Mouse (Mus musculus) midbrain, embryonic 16.5 days (tissue): ENCODE measurements at regions not wholly inside any gene's neighbourhood (a gene's known extent, or its start where the extent isn't known, plus 50 kb on each side); places are given as distances from the start of the nearest gene placed in this dataset.

Experiments
- ATAC-seq: fragments of 200-750 bp; cut with Nextera tagmentation; 2 replicates; pipeline ENCODE4 v1.8.0; 2017; ENCODE audit warnings: moderate TSS enrichment
- H3K27ac ChIP-seq: fragments of 300-500 bp; sonication (generic); 2 replicates; pipeline ENCODE4 v1.5.1; 2014; ENCODE audit warnings: mild to moderate bottlenecking, low read length, mixed read lengths
- H3K27me3 ChIP-seq: fragments of 300-500 bp; sonication (generic); 2 replicates; pipeline ENCODE4 v1.6.1; 2014; ENCODE audit warnings: low read depth, low read length, mixed read lengths; ENCODE audit not compliant: control insufficient read depth, insufficient read depth
- H3K36me3 ChIP-seq: fragments of 300-500 bp; sonication (generic); 2 replicates; pipeline ENCODE4 v1.6.1; 2014; ENCODE audit warnings: mild to moderate bottlenecking, low read length, moderate library complexity, mixed read lengths; ENCODE audit not compliant: control insufficient read depth, insufficient read depth
- H3K4me1 ChIP-seq: fragments of 300-500 bp; sonication (generic); 2 replicates; pipeline ENCODE4 v1.6.1; 2014; ENCODE audit warnings: mild to moderate bottlenecking, low read length, mixed read lengths; ENCODE audit not compliant: control insufficient read depth, insufficient read depth
- H3K4me2 ChIP-seq: fragments of 300-500 bp; sonication (generic); 2 replicates; pipeline ENCODE4 v1.6.1; 2014; ENCODE audit warnings: mild to moderate bottlenecking, low read length, mixed read lengths
- H3K4me3 ChIP-seq: fragments of 300-500 bp; sonication (generic); 2 replicates; pipeline ENCODE4 v1.5.1; 2014; ENCODE audit warnings: low read depth, mild to moderate bottlenecking, low read length, moderate library complexity, mixed read lengths
- H3K9ac ChIP-seq: fragments of 300-500 bp; sonication (generic); 2 replicates; pipeline ENCODE4 v1.6.1; 2014; ENCODE audit warnings: low read depth, low read length, mixed read lengths
- H3K9me3 ChIP-seq: fragments of 300-500 bp; sonication (generic); replicated peaks from 2 replicates; pipeline ENCODE4 v1.6.1; 2014; ENCODE audit warnings: mild to moderate bottlenecking, low read length, mixed read lengths; ENCODE audit not compliant: control insufficient read depth, poor library complexity, severe bottlenecking
- WGBS: fragments of 180-500 bp; shearing (Covaris S2); extraction: QIAGEN DNeasy Blood & Tissue Kit; methylation state at CpG from one replicate; pipeline ENCODE4 v1.1.7; 2014; 5-methylcytosine and 5-hydroxymethylcytosine counted together

DNA sequence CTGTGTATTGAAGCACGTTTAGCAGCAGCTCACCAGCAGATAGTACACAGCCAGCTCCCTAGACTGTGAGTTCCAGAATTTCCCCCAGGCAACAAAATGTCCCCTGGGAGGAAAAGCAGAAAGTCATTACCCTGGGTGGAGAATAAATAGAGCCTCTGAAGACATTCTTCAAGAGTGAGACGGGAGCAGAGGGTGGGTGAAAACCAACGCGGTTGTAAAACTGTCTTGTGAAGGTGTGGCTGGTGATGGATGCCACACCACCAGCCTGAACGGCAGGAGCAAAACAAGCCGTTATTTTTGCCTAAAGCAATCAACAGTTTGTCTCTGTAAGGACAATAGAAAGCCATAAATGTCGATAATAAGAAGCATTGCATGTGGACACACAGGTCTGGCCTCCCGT lies 129.7 kb upstream of the Kcnj15 start:
- H3K4me1 ChIP-seq: peaks cover 8% of the 10 kb centered on the region
- no peaks in the 10 kb centered on the region for H3K27me3 ChIP-seq
- no peak for ATAC-seq
- no peak overlapping the region for H3K9ac ChIP-seq
- no peaks in the 10 kb centered on the region for H3K36me3 ChIP-seq
- no peak overlapping the region for H3K4me2 ChIP-seq
- no peak overlapping the region for H3K27ac ChIP-seq
- WGBS: 75% methylated on average over 8 of the region's 8 CpGs
- H3K4me3 ChIP-seq: no peak overlapping the region
- no peaks in the 10 kb centered on the region for H3K9me3 ChIP-seq

DNA sequence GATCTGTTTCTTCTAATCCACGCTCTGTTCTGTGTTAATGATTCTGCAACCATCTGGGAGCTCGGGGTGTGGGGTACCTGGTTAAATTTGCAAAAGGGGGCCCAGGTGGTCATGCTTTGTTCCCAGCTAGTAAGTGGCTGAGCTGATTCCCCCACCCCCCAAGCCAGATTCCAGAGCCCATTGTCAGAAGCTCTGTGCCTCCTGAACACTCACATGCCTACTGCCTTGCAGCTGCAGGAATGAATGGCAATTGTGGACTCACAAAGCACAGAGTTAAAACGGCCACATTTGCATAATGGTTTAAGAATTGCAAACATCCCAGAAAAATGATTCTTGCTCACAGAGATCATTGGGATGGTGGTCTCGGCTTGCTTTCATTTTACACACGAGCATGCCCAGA lies 125.5 kb upstream of the Kcnj15 start:
- Histone ChIP-seq H3K4me1 (peaks cover 8% of the 10 kb centered on the region), H3K27ac (no peak overlapping the region; the same call in 1 of the 2 replicates), H3K4me2 (no peak overlapping the region), H3K36me3 (no peaks in the 10 kb centered on the region), H3K9me3 (no peaks in the 10 kb centered on the region), H3K4me3 (no peak overlapping the region), H3K9ac (no peak overlapping the region), H3K27me3 (no peaks in the 10 kb centered on the region)
- no peak for ATAC-seq
- WGBS: 19% methylated on average over 5 of the region's 5 CpGs

DNA sequence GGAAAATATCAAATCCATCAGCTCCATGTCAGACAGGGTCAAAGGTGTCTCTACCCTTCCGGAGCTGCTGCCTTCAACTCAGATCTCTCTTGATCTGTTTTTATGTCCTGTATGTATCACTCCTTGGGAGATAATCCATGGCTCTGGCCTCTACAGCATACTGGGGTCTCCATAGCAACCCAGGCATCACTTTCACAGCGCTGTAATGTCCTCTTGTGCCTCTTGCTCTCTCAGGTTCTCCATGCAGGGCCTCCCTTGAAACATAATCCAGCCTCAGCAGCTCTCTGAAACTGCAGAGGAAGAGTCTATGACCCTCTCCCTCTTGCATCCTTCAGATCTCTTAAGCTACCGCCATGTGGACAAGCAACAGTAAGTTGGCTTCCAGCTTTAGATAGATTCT lies 118.5 kb upstream of the Kcnj15 start:
- no peaks in the 10 kb centered on the region for H3K36me3 ChIP-seq
- H3K4me1 ChIP-seq: peaks cover 13% of the 10 kb centered on the region
- H3K27ac ChIP-seq: no peak overlapping the region
- no peak overlapping the region for H3K4me2 ChIP-seq
- H3K27me3 ChIP-seq: no peaks in the 10 kb centered on the region
- H3K9me3 ChIP-seq: no peaks in the 10 kb centered on the region
- no peak overlapping the region for H3K4me3 ChIP-seq
- ATAC-seq: no peak
- WGBS: 63% methylated on average over 3 of the region's 3 CpGs
- H3K9ac ChIP-seq: no peak overlapping the region

DNA sequence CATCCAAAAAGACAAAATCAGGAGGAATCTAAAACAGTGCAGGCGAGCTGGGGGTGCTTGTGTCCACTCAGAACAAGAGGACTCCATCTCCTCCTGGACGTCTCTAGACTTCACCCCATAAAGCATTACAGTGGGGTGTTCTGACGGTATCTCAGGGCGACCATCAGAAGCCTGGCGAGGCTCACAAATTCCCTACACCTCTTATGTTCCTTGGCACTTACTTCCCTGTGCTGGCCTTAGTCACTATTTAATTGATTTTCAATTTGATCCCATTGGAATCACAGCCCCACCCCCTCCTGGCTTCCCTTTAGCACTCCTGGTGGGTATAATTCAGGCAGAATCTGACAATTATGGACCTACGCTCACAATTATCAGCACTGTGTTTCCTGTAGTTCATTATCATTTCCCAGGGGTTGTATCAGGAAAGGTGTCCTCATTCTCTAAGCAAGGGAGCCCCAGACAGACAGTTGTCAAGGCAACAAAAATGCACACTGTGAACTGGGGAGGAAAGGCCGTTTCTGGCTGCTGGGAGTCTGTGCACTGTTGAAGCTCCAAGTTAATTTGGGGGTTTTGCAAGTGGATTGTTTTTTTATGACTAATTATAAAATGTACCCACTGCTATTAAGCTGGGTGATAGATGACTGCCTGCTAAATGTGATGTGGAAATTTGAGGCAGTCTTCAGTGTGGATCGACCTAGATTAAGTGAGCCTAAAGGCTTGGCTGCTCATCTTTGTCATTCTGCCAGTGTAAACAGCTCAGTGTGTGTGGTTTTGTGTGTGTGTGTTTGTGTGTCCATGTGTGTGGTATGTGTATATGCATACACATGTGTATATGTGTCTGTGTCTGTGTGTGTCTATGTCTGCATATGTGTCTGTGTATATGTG lies 115.6 kb upstream of the Kcnj15 start:
- Histone ChIP-seq H3K9me3 (no peaks in the 10 kb centered on the region), H3K9ac (no peak overlapping the region), H3K4me2 (no peak overlapping the region), H3K4me1 (peaks cover 13% of the 10 kb centered on the region), H3K36me3 (no peaks in the 10 kb centered on the region), H3K27ac (peak overlapping the region; percentile 67), H3K4me3 (no peak overlapping the region), H3K27me3 (no peaks in the 10 kb centered on the region)
- 52% methylated on average over 8 of the region's 8 CpGs for WGBS
- ATAC-seq: peak; percentile 86

DNA sequence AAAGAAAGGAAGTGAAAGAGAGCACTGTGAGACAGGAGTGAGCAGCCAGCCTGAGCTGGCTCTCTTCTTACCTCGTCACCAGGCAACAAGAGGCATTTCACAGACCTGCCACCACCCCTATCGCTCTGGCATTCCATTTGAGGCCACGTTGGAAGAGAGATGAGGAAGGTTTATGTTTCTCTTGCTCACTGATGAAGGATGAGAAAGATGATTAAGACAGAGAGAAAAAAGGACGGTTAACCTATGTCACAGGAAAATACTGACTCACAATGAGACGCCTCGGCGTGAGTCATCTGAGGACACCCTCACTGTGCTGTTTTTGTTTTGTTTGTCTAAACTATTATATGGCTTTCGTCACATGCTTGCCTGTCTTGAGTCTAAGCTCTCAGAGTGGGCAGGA lies 106.9 kb upstream of the Kcnj15 start:
- Histone ChIP-seq H3K27me3 (no peaks in the 10 kb centered on the region), H3K27ac (no peak overlapping the region), H3K4me2 (no peak overlapping the region), H3K4me1 (no peaks in the 10 kb centered on the region), H3K9ac (no peak overlapping the region), H3K4me3 (no peak overlapping the region), H3K9me3 (no peaks in the 10 kb centered on the region), H3K36me3 (no peaks in the 10 kb centered on the region)
- WGBS: 67% methylated on average over 8 of the region's 8 CpGs
- ATAC-seq: no peak

DNA sequence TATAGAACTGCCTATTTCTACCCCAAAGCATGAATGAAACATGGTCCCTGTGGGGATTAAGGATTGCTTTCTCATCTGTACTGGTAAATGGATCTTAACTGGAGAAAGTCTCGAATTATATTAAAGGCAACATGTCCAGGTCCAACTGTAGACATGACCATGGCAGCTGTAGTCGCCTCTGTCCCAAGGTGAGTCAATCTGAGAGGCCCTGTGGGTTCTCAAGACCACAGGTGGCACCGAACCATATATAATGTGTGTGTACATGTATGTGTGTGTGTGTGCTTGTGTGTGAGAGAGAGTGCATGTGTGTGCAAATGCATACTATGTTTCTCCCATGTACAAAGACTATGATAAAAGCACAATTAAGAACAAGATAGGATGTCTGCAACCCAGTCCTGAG lies 105.9 kb upstream of the Kcnj15 start:
- Histone ChIP-seq H3K36me3 (no peaks in the 10 kb centered on the region), H3K4me3 (no peak overlapping the region), H3K27me3 (no peaks in the 10 kb centered on the region), H3K27ac (no peak overlapping the region), H3K4me1 (no peaks in the 10 kb centered on the region), H3K4me2 (no peak overlapping the region), H3K9me3 (no peaks in the 10 kb centered on the region), H3K9ac (no peak overlapping the region)
- ATAC-seq: no peak
- 80% methylated on average over 3 of the region's 3 CpGs for WGBS

DNA sequence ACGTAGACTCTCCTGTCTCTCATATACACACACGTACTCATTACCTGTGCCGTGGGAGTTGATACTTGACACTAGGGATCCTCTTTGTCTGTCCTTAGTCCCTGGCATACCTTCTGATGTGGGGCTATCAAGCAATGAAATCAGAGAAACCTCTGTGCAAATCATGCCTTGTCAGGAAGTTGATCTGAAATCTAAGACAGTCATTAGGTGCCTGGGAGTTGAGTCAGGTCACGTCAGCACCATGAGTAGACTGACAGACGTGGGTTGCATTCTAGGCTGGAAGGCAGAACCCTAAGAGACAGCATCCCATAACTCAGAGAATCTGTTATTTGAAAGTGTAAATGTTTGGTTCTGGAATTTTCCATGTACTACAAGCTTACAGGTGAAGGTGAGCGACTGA lies 105.4 kb upstream of the Kcnj15 start:
- Histone ChIP-seq H3K27ac (no peak overlapping the region), H3K9ac (no peak overlapping the region), H3K4me2 (no peak overlapping the region), H3K36me3 (no peaks in the 10 kb centered on the region), H3K9me3 (no peaks in the 10 kb centered on the region), H3K4me3 (no peak overlapping the region), H3K27me3 (no peaks in the 10 kb centered on the region), H3K4me1 (no peaks in the 10 kb centered on the region)
- no peak for ATAC-seq
- WGBS: 93% methylated on average over 6 of the region's 6 CpGs

DNA sequence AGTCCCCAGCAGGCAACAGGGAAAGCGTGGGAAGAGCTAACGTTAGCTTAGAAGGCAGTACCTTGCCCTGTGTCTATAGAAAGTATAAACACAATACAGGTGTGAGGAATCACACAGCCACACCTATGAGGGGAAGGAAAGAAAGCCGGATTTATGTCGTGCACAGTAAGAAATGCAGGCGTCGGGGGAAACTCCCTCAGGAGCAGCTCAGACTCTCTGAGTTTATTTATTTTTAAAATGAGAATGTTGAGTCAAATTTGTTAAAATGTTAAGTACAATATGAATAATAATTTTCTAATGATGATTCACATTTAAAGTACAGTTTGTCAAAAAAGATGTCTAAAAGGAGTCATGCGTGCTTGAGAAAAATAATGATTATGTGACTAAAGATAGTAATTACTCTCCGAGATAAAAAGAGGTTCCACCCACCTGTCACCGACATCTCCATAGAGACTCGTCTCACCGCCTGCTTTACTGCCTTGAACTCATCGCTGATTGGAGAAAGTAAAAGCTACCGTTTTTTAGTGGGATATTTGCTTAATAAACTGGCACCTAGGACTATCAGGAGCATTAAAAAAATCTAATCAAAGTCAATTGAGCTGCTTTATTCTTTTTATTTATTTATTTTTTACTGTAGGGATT lies 104.5 kb upstream of the Kcnj15 start:
- Histone ChIP-seq H3K9me3 (no peaks in the 10 kb centered on the region), H3K36me3 (no peaks in the 10 kb centered on the region), H3K4me2 (no peak overlapping the region), H3K9ac (no peak overlapping the region), H3K4me3 (no peak overlapping the region), H3K27me3 (no peaks in the 10 kb centered on the region), H3K4me1 (no peaks in the 10 kb centered on the region), H3K27ac (no peak overlapping the region)
- ATAC-seq: no peak
- WGBS: 73% methylated on average over 13 of the region's 13 CpGs

DNA sequence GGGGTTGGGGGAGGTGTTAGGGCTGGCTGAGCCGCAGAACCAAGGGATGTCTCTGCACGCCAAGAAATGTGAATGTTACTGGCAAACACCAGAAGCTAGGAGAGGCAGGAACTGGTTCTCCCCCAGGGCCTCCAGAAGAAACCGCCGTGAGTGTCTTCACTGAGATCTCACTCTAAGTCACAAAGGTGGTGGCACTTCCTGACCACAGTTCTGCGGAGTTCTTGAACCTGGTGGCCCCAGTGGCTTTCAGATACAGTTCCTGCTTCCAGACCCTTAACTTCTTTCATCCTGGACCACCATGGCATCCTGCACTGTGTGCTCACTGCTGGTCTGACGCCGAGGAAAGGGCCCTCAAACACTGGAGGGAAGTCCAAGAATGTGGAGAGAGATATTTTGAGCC lies 89.0 kb upstream of the Kcnj15 start:
- Histone ChIP-seq H3K4me1 (no peaks in the 10 kb centered on the region), H3K4me3 (no peak overlapping the region), H3K27me3 (no peaks in the 10 kb centered on the region), H3K27ac (no peak overlapping the region), H3K36me3 (no peaks in the 10 kb centered on the region), H3K9ac (no peak overlapping the region), H3K9me3 (no peaks in the 10 kb centered on the region), H3K4me2 (no peak overlapping the region)
- whole genome bisulfite sequencing: 81% methylated on average over 7 of the region's 7 CpGs
- ATAC-seq: no peak
